Mouse (Mus musculus): Measurements from ENCODE around the gene Grik2.
"Not testable (repeated sequence)": the region's sequence is repeated elsewhere in the genome, so short reads cannot be mapped to it uniquely, and the experiment has no call there.

Gene Grik2

DNA sequence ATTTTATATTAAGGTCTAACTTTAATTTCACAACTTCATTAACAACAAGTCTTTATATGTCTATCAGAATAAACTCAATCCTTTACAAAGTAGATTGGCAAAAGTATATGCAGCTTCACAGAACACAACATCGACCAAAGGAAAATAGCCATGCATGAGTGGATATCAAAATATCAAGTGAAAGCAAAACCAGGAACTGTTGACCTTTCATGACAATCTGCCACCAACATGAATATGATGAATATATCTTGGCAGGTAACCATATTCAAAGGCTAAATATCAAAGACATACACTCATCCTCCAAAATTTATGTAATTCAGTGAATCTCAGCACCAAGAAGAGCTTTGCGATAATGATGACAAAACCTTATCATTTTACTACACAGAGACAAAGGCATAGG, 141.4 kb downstream of the Grik2 start:
- no peak for DNase-seq

DNA sequence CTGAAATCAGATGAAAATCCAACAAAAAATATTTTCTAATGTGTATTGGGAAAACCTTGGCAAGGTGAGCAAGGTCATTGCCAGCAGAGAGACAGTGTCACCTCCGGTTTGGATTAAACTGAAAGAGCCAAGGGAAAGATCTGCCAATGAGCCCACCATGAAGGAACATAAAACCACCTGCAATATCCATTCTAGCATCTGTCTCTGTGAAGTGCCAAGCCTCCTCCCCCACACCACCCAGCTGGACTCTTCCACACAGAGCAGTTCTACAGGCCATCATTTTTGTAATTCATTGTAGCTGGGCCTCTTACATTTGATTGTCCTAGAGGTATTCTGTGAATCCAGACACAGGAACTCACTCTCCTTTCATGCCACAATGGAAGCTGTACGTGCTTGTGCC, 148.7 kb downstream of the Grik2 start:
- peak; percentile 84 to 89 for DNase-seq

DNA sequence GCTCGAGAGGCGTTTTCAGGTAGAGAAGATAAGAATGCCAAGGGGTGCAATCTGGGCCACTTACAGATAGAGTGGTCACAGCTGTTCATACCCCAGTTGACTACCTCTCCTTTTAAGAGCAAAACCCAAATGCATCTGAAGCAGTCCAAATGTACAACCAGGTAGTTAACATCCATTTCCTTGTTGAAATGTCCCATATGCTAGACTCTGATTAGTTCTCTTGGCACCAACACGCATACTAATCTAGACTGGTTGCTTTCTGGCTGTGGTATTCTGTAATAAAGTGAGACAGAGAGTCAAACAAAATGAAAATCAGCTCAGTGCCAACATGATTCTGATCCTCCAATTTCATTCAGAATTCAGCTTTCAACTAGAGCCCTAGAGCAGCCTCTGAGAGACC, 164.6 kb downstream of the Grik2 start:
- no peak for DNase-seq

DNA sequence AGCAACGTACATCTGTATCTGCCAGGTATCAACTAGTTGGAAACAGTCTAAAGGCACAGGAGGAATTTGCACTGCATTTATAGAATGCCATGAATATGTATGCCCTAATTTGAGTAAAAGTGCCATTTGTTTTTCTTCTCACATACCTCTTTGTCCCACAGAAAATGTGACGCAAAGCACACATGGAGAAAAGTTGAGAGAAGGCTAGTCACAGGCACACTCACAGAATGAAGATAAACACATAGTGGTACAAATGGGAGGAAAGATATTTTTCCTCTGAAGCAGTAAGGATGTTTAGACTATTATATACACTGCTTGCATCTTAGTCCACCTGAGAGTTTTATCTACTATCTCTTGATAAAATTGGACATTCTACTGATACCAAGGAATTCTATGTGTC, 190.9 kb downstream of the Grik2 start:
- no peak for DNase-seq

DNA sequence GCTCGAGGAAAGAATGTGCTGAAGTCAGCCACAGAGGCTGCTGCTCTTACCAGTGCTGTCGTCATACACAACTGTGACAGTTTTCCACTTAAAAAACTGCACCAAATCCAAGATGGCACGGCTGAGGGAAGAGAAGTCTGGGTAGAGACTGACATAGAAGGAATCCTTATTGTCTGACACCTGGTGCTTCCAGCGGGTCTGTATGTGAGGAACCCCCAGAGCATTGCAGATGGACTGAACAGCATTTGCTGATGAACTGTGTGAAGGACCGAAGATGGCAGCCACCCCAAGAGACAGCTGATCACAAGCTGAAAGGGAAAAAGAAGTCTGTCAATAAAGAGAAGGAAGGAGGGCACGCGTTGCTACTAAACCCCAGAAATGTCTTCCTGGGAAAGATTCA, 215.1 kb downstream of the Grik2 start:
- DNase-seq: no peak

DNA sequence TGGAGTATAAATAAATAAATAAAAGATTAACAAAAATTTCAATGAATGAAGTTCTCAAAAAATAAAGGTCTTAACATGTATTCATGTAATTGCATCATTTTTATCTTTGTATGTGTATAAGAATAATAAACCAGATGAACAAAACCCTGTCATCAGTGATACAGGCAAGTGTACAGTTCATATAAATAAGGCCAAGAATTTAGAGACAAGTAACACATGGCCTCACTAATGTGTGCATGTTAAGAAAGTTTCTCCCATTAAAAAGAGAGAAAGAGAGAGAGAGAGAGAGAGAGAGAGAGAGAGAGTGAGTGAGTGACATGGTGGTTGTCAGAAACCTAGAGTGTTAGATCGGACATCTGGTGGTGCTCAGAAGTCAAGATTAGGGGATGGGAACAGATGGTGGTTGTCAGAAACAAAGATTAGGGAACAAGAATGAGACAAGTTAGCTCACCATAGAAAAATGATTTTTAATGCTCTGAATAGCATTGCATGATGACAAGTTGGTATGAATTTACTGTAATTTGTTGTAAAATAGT, 228.6 kb downstream of the Grik2 start:
- no peak for DNase-seq

DNA sequence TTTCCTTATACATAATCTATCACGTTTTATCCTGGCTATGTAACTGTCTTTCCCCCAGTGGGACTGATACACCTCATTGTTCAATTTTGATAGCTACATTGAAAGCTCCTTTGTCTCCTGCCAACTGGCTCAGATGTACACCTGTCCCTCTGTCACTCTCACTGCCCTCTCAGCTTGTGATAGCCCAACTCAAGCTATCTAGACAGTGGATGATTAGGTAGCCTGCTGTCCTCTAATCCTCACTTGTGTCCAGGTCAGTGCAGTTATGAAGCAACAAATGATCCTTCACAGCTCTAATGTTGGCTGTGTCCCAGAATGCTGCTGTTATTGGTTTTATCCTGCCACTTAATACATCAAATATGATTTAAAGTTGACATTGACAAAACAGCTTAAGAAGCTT, 246.3 kb downstream of the Grik2 start:
- peak; percentile 17 to 54 for DNase-seq

DNA sequence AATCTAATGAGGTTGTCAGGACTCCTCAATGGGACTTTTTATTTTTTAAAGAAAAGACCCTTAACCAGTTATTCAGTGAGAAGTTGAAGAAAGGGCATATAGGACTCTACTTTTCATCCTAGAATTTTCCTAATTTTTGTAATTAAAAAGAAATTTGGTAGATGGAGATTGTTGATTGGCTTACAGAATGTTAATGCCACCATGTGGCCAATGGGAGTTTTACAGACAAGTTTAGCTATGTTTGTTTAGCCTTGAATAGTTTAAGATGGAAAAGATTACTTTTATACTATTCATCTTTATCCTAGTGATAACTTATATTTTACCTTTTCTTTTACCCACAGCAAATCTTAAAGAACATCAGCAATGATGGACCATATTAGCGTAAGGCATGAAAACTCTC, 268.8 kb downstream of the Grik2 start:
- DNase-seq: peak in 1 of 2 experiments; percentile 8

DNA sequence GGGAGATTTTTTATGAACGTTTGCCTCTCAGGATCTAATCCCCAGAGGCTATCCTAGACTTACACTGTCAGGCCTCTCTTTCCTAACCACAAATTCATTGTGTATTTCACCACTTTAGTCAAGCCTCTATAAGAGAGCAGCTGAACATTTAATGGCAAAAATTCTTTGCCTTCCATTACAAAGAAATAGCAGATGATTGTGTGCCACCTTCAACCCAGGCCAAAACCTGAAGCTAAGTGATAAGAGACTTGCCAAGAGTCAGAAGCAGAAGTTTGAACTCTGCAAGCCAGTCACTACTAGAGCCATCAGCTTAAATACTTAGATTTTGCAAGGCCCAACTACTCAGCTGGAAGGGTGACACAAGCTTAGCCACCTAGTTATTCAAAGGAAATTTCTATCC, 287.9 kb downstream of the Grik2 start:
- no peak for DNase-seq

DNA sequence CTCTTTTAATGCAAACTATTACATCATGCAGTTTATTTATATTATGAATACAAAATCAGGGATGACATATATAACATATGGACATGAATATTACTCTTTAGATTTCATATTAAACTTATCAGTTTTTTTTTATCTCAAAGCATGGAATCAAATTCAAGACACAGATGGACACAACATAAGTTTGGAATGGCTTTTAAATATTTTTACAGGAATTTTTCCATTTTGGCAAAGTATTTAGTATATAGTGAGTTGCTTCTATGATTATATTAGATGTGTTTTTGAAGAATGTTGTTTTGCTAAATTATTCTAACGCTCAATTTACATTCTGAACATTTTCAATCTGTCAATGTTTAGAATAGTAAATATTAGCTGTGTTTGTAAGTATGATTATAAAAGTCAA, 291.3 kb downstream of the Grik2 start:
- no peak for DNase-seq

DNA sequence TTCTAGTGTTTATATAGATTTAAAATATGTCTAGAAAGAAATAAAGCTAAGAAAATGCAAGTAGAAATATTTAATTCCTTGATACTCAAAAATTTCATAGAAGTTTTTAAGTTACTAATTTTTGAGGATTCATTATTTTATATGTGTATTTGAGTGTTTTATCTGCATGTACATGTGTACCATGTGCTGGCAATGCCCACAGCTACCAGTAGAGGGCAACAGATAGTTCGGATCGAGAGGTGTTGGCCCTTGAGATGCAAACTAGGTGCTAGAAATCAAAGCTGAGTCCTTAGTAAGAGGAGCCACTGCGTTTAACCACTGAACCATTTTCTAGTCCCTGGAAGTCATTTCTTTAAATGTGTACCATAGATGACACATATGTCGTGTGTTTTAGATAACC, 307.1 kb downstream of the Grik2 start:
- DNase-seq: peak in 1 of 2 experiments; percentile 32

DNA sequence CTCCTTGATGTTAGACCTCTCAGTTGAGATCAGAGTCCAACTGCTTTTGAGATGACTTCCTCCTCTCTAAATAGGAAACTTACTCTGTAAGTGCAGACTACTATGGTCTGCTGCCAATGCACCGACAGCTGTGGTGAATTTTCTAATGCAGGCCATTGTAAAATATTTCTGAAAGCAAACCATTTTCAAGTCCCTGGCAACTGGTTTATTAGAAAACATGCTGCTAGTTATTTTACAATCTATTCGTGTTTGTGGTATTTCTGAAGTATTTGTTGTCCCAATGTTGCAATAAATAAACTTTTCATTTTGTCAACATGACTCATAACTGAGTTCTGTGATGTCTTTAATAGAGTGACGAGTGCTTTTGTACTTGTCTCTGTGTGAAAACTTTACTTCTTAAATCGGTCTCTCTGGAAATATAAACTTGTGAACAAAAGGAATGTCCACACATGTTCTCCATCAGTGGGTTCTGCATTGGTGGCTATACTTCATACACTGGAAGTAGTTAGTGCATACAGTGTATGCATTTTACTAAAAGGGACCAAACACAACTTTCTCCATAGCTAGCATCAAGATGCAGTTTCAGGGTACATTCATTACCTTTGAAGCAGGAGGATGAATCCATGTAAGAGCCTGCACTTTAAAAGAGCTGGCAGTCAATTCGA, 308.3 kb downstream of the Grik2 start:
- DNase-seq: no peak

DNA sequence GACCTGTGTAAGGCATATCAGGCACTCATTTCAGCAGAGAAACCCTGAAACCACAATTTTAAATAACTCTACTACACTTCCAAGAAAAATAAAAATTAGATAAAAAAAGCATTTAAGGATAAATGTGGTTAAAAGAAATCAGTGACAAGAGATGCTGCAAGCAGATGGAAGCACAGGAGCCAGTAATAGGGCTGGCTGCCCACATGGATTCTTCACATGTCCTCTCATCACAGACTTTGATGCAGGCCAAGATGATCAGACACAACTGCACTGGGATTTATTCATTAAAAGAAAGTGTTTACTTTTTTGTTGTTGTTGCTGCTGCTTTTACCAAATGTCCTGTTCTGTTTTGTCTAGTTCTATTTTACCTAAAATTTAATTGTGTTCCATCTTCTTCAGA, 315.0 kb downstream of the Grik2 start:
- DNase-seq: peak; percentile 12 to 43

DNA sequence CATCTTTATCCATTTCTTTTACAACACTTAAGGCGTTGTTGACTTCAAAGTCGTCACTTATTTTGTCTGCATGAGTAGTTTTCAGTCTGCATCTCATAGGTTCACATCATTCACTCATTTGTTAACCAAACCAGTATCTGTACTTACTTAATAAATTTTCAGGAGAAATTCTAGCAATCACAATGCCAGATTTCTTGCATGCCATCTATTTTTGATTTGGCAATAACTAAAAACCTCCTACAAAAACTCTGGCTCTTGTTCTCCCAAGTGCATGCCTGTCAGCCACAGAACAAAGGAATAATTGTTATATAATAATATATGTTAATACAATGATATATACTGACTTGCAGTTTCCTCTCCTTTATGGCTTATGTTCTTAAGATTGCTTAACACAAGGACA, 331.8 kb downstream of the Grik2 start:
- no peak for DNase-seq

DNA sequence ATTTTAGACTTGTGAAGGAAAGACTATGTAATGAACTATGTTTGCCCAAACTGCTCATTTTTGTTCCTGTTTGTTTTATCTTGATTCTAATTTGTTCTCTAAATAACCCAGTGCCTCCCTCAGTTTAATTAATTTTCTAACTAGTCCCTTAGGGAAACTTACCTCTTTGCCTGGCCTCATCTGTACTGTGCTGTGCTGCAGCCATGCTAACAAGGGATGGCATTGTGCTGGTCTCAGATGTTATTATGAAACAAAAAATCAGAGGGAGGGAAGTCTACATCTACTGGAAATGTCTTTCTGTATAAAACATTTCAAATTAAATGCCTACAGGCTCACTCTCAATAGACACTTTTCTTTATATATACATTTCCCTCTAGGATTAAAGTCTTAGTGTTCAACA, 335.0 kb downstream of the Grik2 start:
- DNase-seq: no peak

DNA sequence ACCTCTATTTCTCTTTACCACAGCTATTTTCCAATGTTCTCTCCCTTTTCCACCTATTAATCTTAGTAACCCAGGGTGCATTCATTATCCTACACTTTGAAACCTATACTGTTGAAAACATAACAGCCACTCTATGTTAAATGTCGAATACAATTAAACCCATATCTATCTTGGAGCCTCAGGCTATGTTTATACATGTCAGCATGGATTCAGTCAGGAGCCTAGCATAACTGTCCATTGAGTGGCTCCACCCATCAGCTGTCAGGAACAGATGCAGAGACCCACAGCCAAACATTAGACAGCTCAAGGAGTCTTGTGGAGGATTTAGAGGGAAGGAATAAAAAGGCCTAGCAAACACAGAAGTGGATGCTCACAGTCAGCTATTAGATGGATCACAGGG, 347.2 kb downstream of the Grik2 start:
- no peak for DNase-seq

DNA sequence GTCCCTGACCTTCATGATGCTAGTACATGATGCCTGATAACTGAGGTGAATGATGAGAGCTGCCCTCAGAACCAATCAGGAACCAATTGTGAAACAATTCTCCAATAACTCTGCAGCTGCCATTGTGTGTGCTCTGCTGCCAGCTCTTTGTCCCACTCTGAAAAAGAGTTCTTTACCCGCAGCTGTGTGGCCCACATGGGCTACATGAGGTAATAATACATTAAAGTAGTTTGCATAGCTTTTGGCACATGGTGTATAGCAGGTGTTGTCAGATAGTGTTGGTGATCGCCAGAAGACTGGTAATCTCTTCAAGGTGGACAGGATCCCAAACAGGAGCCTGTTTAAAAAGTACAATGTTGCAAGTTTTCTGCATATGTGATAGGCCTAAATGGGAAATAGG, 351.5 kb downstream of the Grik2 start:
- DNase-seq: no peak

DNA sequence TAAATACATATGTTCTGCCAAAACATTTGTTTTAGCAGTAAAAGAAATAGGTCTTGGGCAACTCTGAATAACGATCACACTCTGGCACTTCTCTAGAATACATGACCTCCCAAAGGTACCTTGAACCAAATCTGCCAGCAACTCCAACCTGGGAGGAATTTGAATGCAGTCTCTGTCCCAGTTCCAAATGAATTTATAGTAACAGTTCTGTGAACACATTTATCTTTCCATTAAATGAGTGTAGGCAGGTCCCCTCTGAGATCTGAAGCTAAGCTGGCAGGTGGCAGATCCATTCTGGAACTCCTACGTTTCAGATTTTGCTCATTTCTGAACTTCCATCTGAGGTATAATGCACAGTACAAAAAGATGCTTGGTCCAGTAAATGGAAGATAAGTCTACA, 352.3 kb downstream of the Grik2 start:
- peak in 1 of 2 experiments; percentile 15 for DNase-seq

DNA sequence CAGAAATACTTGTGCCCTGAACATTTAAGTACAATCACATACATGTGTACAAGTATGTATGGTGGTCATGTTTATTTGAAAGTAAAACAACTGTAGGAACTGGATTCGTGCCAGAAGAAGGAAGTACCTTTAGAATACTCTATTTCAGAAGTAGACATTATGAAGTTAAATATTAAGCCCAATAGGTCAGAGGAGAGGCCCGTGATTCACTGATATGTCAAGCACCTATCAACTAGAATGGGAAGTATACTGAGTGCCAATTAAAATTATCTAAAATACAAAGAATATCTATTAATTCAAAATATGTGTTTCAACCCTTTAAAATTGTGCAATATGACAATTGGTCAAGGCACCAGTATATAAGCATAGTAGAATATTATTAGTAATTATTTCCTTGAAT, 355.7 kb downstream of the Grik2 start:
- DNase-seq: no peak

DNA sequence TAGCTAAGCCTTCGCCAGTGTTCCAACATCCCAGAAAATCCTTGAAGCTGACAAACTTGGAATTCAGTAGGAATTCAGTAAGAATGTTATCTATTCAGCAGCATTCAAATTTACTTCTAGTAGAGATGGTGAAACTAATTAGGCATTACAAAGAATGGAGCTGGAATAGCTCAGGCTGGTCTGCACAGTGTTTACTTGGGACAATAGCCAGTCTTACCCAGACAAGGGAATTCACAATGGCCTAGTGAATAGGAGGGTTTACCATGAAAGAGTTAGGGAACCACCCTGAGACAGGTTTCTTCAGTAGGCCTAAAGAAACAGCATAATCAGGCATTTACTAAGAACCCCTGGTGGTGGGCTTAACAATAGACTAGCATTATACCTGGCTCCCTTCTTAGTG, 371.4 kb downstream of the Grik2 start:
- not testable (repeated sequence) for DNase-seq

DNA sequence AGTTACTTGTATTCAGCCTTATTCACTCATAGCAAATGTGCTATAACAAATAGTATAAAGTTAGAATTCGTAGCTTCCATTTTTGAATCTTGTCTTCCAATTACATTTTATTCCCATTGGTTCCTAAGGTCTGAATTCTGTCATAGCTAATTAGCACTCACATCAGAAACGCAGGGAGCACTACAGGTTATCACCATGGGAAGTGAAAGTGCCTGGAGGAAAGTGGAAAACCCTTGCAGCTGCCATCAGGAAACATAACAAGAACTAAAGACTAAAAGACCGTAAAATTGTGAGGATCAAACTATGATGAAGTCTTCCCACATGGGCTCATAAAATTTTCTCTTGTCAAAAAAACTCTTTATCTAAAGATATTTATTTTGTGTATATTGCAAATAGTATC, 405.6 kb downstream of the Grik2 start:
- DNase-seq: peak in 1 of 2 experiments; percentile 55

DNA sequence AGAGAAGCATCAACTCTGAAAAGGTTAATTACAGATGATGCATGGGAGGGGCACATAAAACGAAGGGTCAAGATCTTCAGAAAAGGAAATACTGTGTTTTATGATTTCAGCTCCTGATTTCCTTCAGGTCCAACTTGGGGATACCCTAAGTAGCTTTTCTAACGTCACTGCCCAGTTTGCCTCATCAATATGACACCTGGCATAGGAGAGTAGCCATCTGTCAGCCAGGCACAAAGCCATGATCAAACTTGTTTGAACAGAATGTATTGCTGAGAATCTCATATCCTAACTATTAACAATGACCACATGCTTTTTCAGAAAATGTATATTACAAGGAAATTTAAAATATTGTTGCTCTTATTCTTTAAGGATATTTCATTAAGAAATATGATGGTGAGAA, 406.7 kb downstream of the Grik2 start:
- DNase-seq: peak; percentile 79 to 93

DNA sequence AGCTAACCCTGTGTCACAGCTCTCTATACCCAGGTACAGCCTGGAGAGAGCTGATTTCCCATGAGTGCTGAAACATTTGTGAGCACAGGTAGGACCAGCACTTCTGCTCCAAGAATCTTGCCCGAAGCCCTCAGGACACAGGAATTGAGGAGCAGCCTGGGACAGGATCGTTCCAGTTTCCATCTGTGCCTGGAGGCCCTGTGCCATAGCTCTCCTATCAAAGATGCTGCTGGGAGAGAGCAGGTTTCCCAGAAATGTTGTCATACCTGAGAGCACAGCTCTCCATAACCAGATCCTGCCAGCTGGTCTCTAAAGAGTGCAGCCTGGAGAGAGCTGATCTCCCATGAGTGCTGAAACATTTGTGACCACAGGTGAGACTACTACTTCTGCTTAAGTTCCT, 420.0 kb downstream of the Grik2 start:
- DNase-seq: peak; percentile 28 to 51

DNA sequence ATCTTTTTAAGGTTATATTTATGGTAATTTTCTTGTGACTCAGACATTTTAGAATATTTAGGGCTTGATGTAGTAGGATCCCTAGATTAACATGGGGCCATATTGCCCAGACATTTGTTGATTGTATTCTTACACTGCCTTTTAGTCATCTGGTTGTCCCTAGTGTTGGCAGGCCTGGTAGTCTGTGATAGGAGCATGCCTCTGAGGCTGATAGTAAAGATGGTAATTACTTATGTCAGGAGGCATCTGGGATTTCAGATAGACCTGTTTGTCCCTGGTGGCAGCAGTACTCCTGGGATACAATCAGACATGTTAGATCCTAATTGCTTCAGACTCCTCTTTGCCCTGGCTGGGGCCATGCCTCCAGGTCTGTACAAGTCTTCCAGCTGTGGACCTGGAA, 423.3 kb downstream of the Grik2 start:
- no peak for DNase-seq

DNA sequence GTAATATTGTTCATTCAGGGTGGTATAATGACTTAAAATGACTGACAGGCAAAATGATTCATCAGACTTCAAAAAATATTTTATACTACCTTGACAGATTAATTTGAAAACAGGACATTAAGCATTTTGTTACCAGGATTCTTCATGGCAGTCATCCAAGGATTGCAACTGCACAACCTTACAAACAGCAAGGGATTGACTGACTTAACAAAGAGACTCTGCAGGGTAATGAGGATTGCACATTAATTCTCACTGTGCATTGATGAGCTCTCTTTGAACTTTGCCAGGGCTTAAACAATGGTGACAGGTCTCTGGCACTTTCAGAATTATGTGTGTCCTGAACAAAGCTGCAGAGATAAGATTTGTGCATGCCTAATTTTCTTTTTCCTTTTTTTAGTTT, 466.2 kb downstream of the Grik2 start:
- peak in 1 of 2 experiments; percentile 24 for DNase-seq
